Mouse (Mus musculus) right cerebral cortex, postnatal 14 days (tissue): ENCODE data around the gene Pnmt.
A peak's percentile ranks its signal among the peaks of the same experiment; 100 is the strongest.
"Not testable (repeated sequence)": the region's sequence is repeated elsewhere in the genome, so short reads cannot be mapped to it uniquely, and the experiment has no call there.

Experiments used
- DNase-seq: peaks from one replicate; pipeline ENCODE4 v3.0.0; 2022

Gene Pnmt

GRCm38 (mm10) chr11:98358161-98359083 lies 27.8 kb upstream of the Pnmt start, which contains the start of gene Stard3:
TSS of gene Stard3 (plus strand) at chr11:98358368.
- DNase-seq: peak; percentile 85

DNA sequence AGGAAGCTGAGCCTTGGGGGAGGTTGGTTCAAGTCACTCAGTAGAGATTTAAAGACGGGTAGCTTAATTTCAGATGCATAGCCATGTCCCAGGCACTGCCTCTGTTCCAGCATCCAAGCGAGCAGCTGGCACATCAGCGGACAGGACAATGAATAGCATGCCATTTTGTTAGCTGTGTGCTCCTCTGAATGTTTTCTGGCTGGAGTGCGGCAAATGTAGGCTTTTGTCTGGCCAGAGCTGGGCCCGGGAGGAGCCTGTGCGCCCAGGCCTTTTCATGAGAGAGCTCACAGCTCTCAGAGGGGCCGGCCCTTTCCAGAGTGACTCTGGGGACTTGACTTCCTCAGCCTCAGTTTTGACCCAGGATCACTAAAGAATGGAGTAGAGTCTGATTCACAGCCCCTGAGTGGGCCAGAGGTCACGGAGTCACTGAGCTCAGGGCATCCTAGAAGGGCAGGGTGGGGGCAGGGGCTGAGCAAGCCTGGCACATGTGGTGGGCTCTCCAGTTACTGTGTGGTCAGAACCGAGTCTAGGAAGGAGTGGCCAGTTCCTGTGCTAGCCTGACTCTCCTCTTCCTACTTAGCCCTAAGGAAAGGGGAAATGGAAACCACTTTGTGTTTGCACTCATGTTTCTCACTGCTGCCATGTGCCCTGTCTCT lies 25.3 kb upstream of the Pnmt start:
- no peak for DNase-seq

DNA sequence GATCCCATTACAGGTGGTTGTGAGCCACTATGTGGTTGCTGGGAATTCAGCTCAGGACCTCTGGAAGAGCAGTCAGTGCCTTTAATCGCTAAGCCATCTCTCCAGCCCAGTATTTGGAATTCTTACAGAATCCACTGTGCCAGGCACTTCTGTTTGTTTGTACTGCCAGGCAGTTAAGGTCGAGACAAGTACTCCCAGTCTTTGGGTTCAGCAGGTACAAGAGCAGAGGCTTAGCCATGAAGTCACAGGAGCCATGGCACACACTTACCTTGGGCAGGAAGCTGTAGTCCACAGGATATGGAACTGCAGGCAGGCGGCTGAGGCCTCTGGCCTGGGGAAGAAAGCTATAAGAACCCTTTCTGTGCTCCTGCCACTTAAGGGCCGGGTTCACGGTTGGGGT lies 22.4 kb upstream of the Pnmt start:
- no peak for DNase-seq

- no peak for DNase-seq
Measured at GRCm38 (mm10) chr11:98364410-98364809, 21.8 kb upstream of the Pnmt start.

GRCm38 (mm10) chr11:98366290-98366689 lies 20.0 kb upstream of the Pnmt start:
- no peak for DNase-seq

GRCm38 (mm10) chr11:98367171-98367862 lies 18.9 kb upstream of the Pnmt start:
- DNase-seq: peak; percentile 59

DNA sequence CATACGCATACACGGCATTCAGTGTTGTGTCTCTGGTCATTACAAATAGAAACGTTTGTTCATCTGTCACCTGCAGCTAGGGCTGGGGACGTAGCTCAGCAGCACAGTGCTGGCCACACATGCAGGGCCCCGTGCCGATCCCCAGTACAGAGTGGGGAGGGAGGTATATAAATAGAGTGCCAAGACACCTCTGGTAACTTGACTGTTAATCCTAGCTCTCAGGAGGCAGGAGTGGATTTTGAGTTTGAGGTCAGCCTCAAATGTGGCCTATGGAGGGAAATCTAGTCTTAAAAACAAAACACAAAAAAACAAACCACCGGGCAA lies 18.4 kb upstream of the Pnmt start:
- no peak for DNase-seq

- no peak for DNase-seq
Measured at GRCm38 (mm10) chr11:98369337-98369736, 16.9 kb upstream of the Pnmt start.

- DNase-seq: no peak
Measured at GRCm38 (mm10) chr11:98370588-98370987, 15.7 kb upstream of the Pnmt start.

DNA sequence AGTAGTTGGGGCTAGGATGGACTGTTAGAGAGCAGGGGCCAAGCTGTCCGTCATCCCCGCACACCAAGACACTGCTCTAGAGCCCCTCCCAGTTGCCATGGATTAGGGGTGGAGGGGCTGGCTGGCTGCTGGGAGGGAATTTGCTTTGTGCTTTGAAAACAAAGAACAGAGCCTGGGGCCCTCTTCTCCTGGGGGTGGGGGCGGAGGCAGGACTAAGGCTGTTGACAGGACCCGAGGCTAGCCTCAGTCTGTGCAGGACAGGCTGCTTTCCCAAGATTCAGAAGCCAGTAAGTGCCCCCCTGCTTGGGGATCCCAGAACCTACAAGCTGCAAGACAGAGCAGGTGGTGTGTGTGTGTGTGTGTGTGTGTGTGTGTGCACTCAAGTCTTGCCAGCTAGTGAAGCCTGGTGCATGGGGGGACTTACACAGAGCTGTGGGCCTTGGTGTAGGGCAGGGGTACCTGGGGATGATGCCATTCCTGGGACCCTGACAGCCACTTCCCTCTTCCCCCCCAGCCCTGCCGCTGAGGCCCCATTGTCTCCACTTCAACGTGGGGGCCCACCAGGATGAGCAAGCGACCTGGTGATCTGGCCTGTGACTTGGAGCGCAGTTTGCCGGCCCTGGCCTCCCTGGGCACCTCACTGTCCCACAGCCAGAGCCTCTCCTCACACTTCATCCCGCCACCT lies 14.6 kb upstream of the Pnmt start:
- DNase-seq: no peak

GRCm38 (mm10) chr11:98372406-98372805 lies 13.8 kb upstream of the Pnmt start:
- DNase-seq: peak; percentile 72

GRCm38 (mm10) chr11:98373244-98373643 lies 13.0 kb upstream of the Pnmt start:
- DNase-seq: no peak

GRCm38 (mm10) chr11:98374266-98374665 lies 12.0 kb upstream of the Pnmt start:
- no peak for DNase-seq

- DNase-seq: no peak
Measured at GRCm38 (mm10) chr11:98376756-98377155, 9.5 kb upstream of the Pnmt start.

DNA sequence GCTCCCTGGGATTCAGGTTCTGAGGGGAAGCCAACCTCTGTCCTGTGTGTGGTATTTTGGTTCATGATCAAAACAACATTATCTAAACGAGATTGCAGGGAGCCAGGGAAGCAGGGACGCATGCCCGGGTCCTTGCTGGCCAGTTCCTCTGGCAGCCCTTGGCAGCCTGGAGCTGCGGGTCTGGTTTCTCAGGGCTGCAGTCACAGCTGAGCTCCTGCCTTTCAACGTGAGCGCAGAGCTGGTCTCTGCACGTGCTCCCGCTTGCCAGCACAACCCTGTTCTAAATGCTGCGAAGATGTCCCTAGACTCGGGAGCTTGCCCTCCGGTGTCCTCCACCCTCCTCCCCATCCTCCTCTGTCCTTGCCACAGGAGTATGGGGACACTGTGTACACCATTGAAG lies 8.5 kb upstream of the Pnmt start:
- no peak for DNase-seq

GRCm38 (mm10) chr11:98379379-98379778 lies 6.9 kb upstream of the Pnmt start:
- no peak for DNase-seq

- no peak for DNase-seq
Measured at GRCm38 (mm10) chr11:98380106-98380505, 6.1 kb upstream of the Pnmt start.

DNA sequence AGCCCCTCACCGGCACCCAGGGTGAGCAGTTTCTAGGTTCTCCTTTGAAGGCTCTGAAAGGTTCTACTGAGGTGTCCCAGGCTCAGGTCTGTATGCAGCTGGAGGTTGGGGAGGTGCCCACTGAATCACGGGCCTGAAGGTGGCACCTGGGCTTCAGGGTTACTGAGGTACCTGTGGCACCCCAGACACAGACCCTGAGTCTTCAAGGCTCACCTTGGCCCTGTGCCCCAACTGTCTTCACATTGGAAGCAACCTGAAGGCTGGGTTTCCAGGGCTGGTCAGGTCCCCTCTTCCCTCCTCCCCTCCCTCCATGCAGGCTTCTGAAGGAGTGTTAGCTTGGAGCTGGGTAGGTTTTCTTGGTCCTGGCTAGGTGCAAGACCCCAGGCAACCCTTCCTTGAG lies 4.6 kb upstream of the Pnmt start:
- no peak for DNase-seq

DNA sequence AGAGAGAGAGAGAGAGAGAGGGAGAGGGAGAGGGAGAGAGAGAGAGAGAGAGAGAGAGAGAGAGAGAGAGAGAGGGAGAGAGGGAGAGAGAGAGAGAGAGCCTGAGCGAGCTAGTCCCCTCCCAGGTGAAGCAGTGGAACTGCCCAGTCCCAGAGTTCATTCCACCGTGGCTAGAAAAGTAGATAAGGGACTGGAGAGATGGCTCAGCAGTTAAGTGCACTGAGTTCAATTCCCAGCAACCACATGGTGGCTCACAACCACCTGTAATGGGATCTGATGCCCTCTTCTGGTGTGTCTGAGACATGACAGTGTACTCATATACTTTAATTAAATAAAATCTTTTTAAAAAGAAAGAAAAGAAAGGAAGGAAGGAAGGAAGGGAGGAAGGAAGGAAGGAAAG lies 3.8 kb upstream of the Pnmt start:
- not testable (repeated sequence) for DNase-seq

DNA sequence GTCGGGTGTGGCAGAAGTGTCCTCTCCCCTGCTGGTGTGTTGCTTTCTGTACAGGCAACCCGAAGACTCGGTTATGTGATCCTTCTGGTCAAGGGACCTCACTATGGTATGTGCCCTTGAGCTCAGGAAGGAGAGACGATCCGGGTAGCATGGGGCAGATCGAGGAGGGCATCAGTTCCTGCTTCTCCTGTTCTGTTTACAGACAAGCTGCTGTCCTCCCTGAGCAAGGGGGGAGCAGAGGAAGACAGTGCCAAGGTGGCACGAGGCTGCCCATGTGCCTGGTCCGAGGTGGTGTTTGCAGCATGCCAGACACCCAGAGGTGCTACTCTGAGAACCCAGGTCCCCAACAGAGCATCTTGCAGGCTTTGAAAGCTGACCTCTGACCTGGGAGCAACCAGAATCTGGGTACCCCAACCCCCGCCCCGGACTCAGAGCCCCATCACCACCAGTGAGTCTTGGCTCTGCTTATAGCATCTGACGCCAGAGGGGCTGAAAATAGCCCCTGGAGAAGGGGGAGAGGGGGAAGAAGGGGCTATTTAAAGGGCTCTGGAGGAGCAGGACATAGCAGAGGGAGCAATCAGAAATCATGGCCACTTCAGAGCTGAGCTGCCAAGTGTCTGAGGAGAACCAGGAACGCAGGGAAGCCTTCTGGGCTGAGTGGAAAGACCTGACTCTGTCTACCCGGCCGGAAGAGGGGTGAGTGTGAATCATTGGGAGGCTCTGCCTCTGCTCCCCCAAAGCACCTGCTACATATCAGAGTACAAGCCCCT lies 2.8 kb upstream of the Pnmt start, which contains the start of gene Tcap:
Tcap (plus strand) TSS at position 551 of the 770 bp plus-strand sequence.
- DNase-seq: no peak

- DNase-seq: no peak
Measured at GRCm38 (mm10) chr11:98384216-98384615, 2.0 kb upstream of the Pnmt start.
